Mouse (Mus musculus): ENCODE measurements at regions not wholly inside any gene's neighbourhood (a gene's known extent, or its start where the extent isn't known, plus 50 kb on each side); places are given as distances from the start of the nearest gene placed in this dataset.

DNA sequence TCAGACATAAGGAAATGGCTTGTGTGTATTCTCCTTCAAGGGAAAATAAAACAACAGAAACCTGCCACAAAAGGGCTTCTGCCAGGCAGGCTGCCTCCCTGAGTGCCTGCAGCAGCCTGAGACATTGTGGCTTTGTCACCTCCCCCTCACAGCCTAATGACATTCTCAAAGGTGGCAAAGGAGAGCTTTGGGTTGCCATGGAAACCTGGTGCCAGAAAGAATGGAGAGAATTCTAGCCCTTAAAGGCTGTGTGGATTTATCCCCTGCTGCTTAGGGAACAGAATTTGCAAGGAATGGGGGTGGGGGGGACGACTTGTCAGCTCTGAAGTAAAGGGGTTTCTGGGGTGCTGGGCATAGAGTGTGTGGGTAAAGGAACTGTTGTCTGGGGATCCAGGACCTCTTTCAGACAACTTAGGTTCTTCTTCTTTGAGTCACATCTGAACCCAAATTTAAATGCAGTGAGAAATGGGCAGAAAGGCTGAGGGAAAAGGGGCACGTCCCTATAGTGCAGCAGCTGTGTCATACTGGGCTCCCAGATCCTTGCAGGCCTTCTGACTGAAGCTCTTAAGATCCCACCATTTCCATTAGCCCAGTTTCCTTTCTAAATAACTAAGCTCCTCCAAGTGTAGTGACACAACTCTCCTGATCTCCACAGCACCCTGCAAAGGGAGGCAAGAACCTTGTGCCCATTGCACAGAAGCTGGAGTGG is 86.8 kb downstream of the Il9r start:
- WGBS: 16% methylated on average over 2 of the region's 2 CpGs
- peak; percentile 57 for DNase-seq (ENCODE audit: low spot score)
- Histone ChIP-seq H3K27ac (peak overlapping the region; percentile 78), H3K36me3 (no peaks in the 10 kb centered on the region), H3K9me3 (replicated peaks) (no peaks in the 10 kb centered on the region), H3K4me3 (peak overlapping the region; percentile 16; the same call in 1 of the 2 replicates), H3K27me3 (ENCODE audit: low read depth, poor library complexity, severe bottlenecking) (no peaks in the 10 kb centered on the region), H3K4me1 (peaks cover 26% of the 10 kb centered on the region)

DNA sequence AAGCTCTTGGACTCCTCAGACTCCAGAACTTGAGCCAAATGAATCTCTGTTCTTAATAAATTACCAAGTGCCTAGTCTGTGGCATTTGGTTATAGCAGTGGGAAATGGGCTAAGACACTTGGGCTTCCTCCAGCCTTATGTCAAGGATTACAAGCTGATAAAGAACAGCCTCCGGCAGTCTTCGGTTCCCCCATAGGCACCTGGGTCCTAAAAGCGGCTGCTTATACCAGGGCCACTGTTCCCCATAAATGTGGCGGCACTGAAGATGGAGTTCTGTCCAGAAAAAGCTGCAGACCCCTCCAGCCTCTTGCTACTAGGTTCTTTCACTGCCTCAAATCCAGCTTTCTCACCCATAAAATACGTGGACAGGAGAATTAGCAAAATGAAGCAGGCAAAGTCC is 87.6 kb downstream of the Il9r start:
- peaks cover 26% of the 10 kb centered on the region for H3K4me1 ChIP-seq

DNA sequence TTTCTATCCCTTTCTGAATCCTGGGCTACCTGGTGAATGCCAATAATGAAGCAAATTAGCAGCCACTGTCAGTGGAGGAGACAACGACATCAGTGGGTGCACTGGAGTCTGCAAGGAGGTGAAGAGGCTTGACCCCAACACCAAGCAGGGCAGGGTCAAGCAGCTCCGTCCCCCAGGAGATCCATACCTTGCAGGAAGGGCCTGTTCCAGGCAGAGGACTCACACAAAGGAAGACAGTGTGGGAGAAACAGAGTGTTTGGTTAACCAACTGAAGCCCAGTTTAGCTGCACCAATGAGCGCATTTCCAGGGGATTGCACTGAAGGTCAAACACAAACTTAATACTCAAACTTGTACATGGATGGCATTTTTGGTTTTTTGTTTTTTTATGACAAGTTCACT is 88.2 kb downstream of the Il9r start:
- peaks cover 26% of the 10 kb centered on the region for H3K4me1 ChIP-seq
- no peak for DNase-seq (ENCODE audit: low spot score)
- H3K36me3 ChIP-seq: no peaks in the 10 kb centered on the region
- H3K27me3 ChIP-seq (ENCODE audit: low read depth, poor library complexity, severe bottlenecking): no peaks in the 10 kb centered on the region
- 67% methylated on average over 3 of the region's 3 CpGs for WGBS
- peak overlapping the region; percentile 78; the same call in 1 of the 2 replicates for H3K27ac ChIP-seq
- H3K4me3 ChIP-seq: no peak overlapping the region
- H3K9me3 ChIP-seq (replicated peaks): no peaks in the 10 kb centered on the region

More for the DNA sequence above, 87.6 kb downstream of the Il9r start:
- DNase-seq (ENCODE audit: low spot score): no peak
- H3K27me3 ChIP-seq (ENCODE audit: low read depth, poor library complexity, severe bottlenecking): no peaks in the 10 kb centered on the region
- WGBS: 24% methylated on average over 5 of the region's 5 CpGs
- H3K9me3 ChIP-seq (replicated peaks): no peaks in the 10 kb centered on the region
- H3K27ac ChIP-seq: peak overlapping the region; percentile 78
- peak overlapping the region; percentile 16; the same call in 1 of the 2 replicates for H3K4me3 ChIP-seq
- no peaks in the 10 kb centered on the region for H3K36me3 ChIP-seq

DNA sequence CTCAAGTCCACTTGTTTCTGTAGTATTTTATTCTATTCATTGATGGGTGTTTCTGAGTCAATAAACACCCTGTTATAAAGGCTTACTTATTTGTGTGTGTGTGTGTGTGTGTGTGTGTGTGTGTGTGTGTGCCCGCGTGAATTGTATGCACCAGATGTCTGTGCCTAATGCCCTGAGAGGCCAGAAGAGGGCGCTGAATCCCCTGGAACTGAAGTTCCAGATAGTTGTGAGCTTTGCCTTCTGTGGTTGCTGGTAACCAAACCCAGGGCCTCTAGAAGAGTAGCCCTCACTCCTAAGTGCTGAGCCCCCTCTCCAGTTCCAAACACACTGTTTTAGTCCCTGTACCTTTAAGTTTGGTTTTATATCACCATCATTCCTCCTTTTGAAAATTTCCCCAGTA is 90.2 kb downstream of the Il9r start:
- Histone ChIP-seq H3K36me3 (no peaks in the 10 kb centered on the region), H3K4me3 (no peak overlapping the region), H3K4me1 (peaks cover 38% of the 10 kb centered on the region), H3K27me3 (ENCODE audit: low read depth, poor library complexity, severe bottlenecking) (no peaks in the 10 kb centered on the region), H3K9me3 (replicated peaks) (no peaks in the 10 kb centered on the region), H3K27ac (no peak overlapping the region)
- DNase-seq (ENCODE audit: low spot score): no peak
- 82% methylated on average over 3 of the region's 3 CpGs for WGBS
